Mouse (Mus musculus): ENCODE measurements around the gene Th.
A peak's percentile ranks its signal among the peaks of the same experiment; 100 is the strongest.

The Th gene

GRCm38 (mm10) chr7:142931028-142931427, at the start of gene Th:
Gene Th, minus strand, starts transcription at chr7:142931128.
- no peak for DNase-seq (ENCODE audit: low spot score in 2 of 2)

GRCm38 (mm10) chr7:142968809-142969511, 38.0 kb upstream of the Th start, which contains the start of gene Ascl2:
Gene Ascl2, minus strand, starts transcription at chr7:142969264.
- no peak for DNase-seq (ENCODE audit: low spot score in 2 of 2)

- no peak for DNase-seq (ENCODE audit: low spot score in 2 of 2)
Observed at GRCm38 (mm10) chr7:142967884-142968808, 37.2 kb upstream of the Th start.

- no peak for DNase-seq (ENCODE audit: low spot score in 2 of 2)
Observed at GRCm38 (mm10) chr7:142967414-142967883, 36.5 kb upstream of the Th start.

- no peak for DNase-seq (ENCODE audit: low spot score in 2 of 2)
Observed at GRCm38 (mm10) chr7:142959752-142960151, 28.8 kb upstream of the Th start.

- DNase-seq (ENCODE audit: low spot score in 2 of 2): no peak
Observed at GRCm38 (mm10) chr7:142958817-142959216, 27.9 kb upstream of the Th start.

- DNase-seq (ENCODE audit: low spot score in 2 of 2): no peak
Observed at GRCm38 (mm10) chr7:142956018-142956417, 25.1 kb upstream of the Th start.

GRCm38 (mm10) chr7:142949568-142949967, 18.6 kb upstream of the Th start:
- no peak for DNase-seq (ENCODE audit: low spot score in 2 of 2)

- no peak for DNase-seq (ENCODE audit: low spot score in 2 of 2)
Observed at GRCm38 (mm10) chr7:142937631-142938030, 6.7 kb upstream of the Th start.

- no peak for DNase-seq (ENCODE audit: low spot score in 2 of 2)
Observed at GRCm38 (mm10) chr7:142935708-142936107, 4.8 kb upstream of the Th start.

GRCm38 (mm10) chr7:142932469-142932868, 1.5 kb upstream of the Th start:
- no peak for DNase-seq (ENCODE audit: low spot score in 2 of 2)

GRCm38 (mm10) chr7:142929516-142929915, 1.4 kb downstream of the Th start:
- DNase-seq (ENCODE audit: low spot score in 2 of 2): no peak

GRCm38 (mm10) chr7:142927293-142927692, 3.6 kb downstream of the Th start:
- no peak for DNase-seq (ENCODE audit: low spot score in 2 of 2)

- peak; percentile 77 to 78 for DNase-seq (ENCODE audit: low spot score in 2 of 2)
Observed at GRCm38 (mm10) chr7:142918641-142919628, 12.0 kb downstream of the Th start.

GRCm38 (mm10) chr7:142917659-142918058, 13.3 kb downstream of the Th start:
- no peak for DNase-seq (ENCODE audit: low spot score in 2 of 2)

- no peak for DNase-seq (ENCODE audit: low spot score in 2 of 2)
Observed at GRCm38 (mm10) chr7:142916178-142916577, 14.8 kb downstream of the Th start.

- no peak for DNase-seq (ENCODE audit: low spot score in 2 of 2)
Observed at GRCm38 (mm10) chr7:142911682-142912081, 19.2 kb downstream of the Th start.

- no peak for DNase-seq (ENCODE audit: low spot score in 2 of 2)
Observed at GRCm38 (mm10) chr7:142910104-142910503, 20.8 kb downstream of the Th start.

GRCm38 (mm10) chr7:142909622-142910021, 21.3 kb downstream of the Th start:
- DNase-seq (ENCODE audit: low spot score in 2 of 2): no peak

- no peak for DNase-seq (ENCODE audit: low spot score in 2 of 2)
Observed at GRCm38 (mm10) chr7:142905606-142906005, 25.3 kb downstream of the Th start.

- no peak for DNase-seq (ENCODE audit: low spot score in 2 of 2)
Observed at GRCm38 (mm10) chr7:142904331-142904730, 26.6 kb downstream of the Th start.

Measured in natural killer cell, adult 2 months (primary cell).